Mouse (Mus musculus) layer of hippocampus, adult 9-10 months (tissue): ENCODE data around the gene Rac2.

Experiments
- DNase-seq: peaks from one replicate; pipeline ENCODE4 v3.0.0; 2022; ENCODE audit warnings: low spot score

The Rac2 gene

GRCm38 (mm10) chr15:78572658-78573397 lies at the start of gene Rac2:
Gene Rac2, minus strand, starts transcription at chr15:78572783.
- no peak for DNase-seq

- DNase-seq: no peak
Measured at GRCm38 (mm10) chr15:78616973-78617372, 44.4 kb upstream of the Rac2 start.

- no peak for DNase-seq
Measured at GRCm38 (mm10) chr15:78614536-78614935, 42.0 kb upstream of the Rac2 start.

- DNase-seq: no peak
Measured at GRCm38 (mm10) chr15:78610705-78611462, 38.3 kb upstream of the Rac2 start.

- DNase-seq: no peak
Measured at GRCm38 (mm10) chr15:78607463-78607862, 34.9 kb upstream of the Rac2 start.

- no peak for DNase-seq
Measured at GRCm38 (mm10) chr15:78606059-78606458, 33.5 kb upstream of the Rac2 start.

GRCm38 (mm10) chr15:78605371-78605791 lies 32.8 kb upstream of the Rac2 start:
- no peak for DNase-seq

GRCm38 (mm10) chr15:78604255-78604654 lies 31.7 kb upstream of the Rac2 start:
- no peak for DNase-seq

GRCm38 (mm10) chr15:78601180-78601579 lies 28.6 kb upstream of the Rac2 start:
- no peak for DNase-seq

- no peak for DNase-seq
Measured at GRCm38 (mm10) chr15:78599529-78600193, 27.1 kb upstream of the Rac2 start.

GRCm38 (mm10) chr15:78599124-78599523 lies 26.5 kb upstream of the Rac2 start:
- DNase-seq: no peak

- DNase-seq: no peak
Measured at GRCm38 (mm10) chr15:78597729-78598128, 25.1 kb upstream of the Rac2 start.

- DNase-seq: no peak
Measured at GRCm38 (mm10) chr15:78596914-78597313, 24.3 kb upstream of the Rac2 start, which contains the start of gene Cyth4. Gene Cyth4, plus strand, starts transcription at chr15:78597047.

GRCm38 (mm10) chr15:78596504-78596903 lies 23.9 kb upstream of the Rac2 start:
- no peak for DNase-seq

- DNase-seq: no peak
Measured at GRCm38 (mm10) chr15:78595468-78595867, 22.9 kb upstream of the Rac2 start.

- DNase-seq: no peak
Measured at GRCm38 (mm10) chr15:78594831-78595230, 22.2 kb upstream of the Rac2 start.

- DNase-seq: no peak
Measured at GRCm38 (mm10) chr15:78593896-78594425, 21.4 kb upstream of the Rac2 start.

GRCm38 (mm10) chr15:78592452-78592968 lies 19.9 kb upstream of the Rac2 start:
- DNase-seq: no peak

GRCm38 (mm10) chr15:78591680-78592451 lies 19.3 kb upstream of the Rac2 start:
- no peak for DNase-seq

- no peak for DNase-seq
Measured at GRCm38 (mm10) chr15:78590785-78591184, 18.2 kb upstream of the Rac2 start.

GRCm38 (mm10) chr15:78589936-78590335 lies 17.4 kb upstream of the Rac2 start:
- no peak for DNase-seq
